Mouse (Mus musculus) hindbrain, postnatal 0 days (tissue): ENCODE measurements around the gene E2f2. TPM values are rescaled to one million over a fixed set of nuclear protein-coding genes. Genes with fewer than 3 reads are reported as not detected.
A peak's percentile ranks its signal among the peaks of the same experiment; 100 is the strongest.

Experiments
- ATAC-seq: fragments of 200-750 bp; cut with Nextera tagmentation; 2 replicates; pipeline ENCODE4 v1.8.0; 2017; ENCODE audit warnings: mild to moderate bottlenecking, moderate TSS enrichment, moderate library complexity
- DNase-seq: peaks from one replicate; pipeline ENCODE4 v3.0.0-alpha.2; 2015; ENCODE audit warnings: low spot score
- H3K27ac ChIP-seq: fragments of 300-500 bp; sonication (generic); 2 replicates; pipeline ENCODE4 v1.5.1; 2014; ENCODE audit warnings: mild to moderate bottlenecking
- H3K27me3 ChIP-seq: fragments of 300-500 bp; sonication (generic); 2 replicates; pipeline ENCODE4 v1.6.1; 2014; ENCODE audit warnings: low read length, mixed read lengths; ENCODE audit not compliant: insufficient read depth
- H3K36me3 ChIP-seq: fragments of 300-500 bp; sonication (generic); 2 replicates; pipeline ENCODE4 v1.6.1; 2014; ENCODE audit warnings: low read length, mixed read lengths; ENCODE audit not compliant: insufficient read depth
- H3K4me1 ChIP-seq: fragments of 300-500 bp; sonication (generic); 2 replicates; pipeline ENCODE4 v1.6.1; 2014; ENCODE audit warnings: antibody characterized with exemption, low read length, mixed read lengths; ENCODE audit not compliant: insufficient read depth
- H3K4me2 ChIP-seq: fragments of 300-500 bp; sonication (generic); 2 replicates; pipeline ENCODE4 v1.6.1; 2014; ENCODE audit warnings: low read depth, mild to moderate bottlenecking, low read length, moderate library complexity, mixed read lengths
- H3K4me3 ChIP-seq: fragments of 300-500 bp; sonication (generic); 2 replicates; pipeline ENCODE4 v1.5.1; 2014; ENCODE audit warnings: low read length
- H3K9ac ChIP-seq: fragments of 300-500 bp; sonication (generic); replicated peaks from 2 replicates; pipeline ENCODE4 v1.6.1; 2014; ENCODE audit warnings: mild to moderate bottlenecking, low read length, moderate library complexity, mixed read lengths
- H3K9me3 ChIP-seq: fragments of 300-500 bp; sonication (generic); 2 replicates; pipeline ENCODE4 v1.6.1; 2016; ENCODE audit warnings: low read length, mixed read lengths
- CTCF ChIP-seq: IDR thresholded peaks from 2 replicates; pipeline ENCODE4 v1.5.1; 2016; ENCODE audit warnings: antibody characterized with exemption, control low read depth, low read depth
- WGBS: fragments of 180-500 bp; shearing (Covaris S2); extraction: QIAGEN DNeasy Blood & Tissue Kit; methylation state at CpG from one replicate; pipeline ENCODE4 v1.1.7; 2014; 5-methylcytosine and 5-hydroxymethylcytosine counted together
- polyA plus RNA-seq: library from polyadenylated mRNA; unstranded; fragments of >200 nt; fragmentation: Nextera tagmentation; extraction: Ambion mirVana; gene quantifications from 2 replicates; pipeline ENCODE4 v1.2.1, GENCODE M21; 2015
- total RNA-seq: library from RNA; depleted of rRNA; stranded (reverse); fragments of >200 nt; gene quantifications from 2 replicates; pipeline ENCODE4 v1.2.3, GENCODE M21; 2014

The E2f2 gene
- total and polyA plus RNA-seq, 2 experiments from 2014 or later, result 2.4 to 3.7 TPM

GRCm38 (mm10) chr4:136179998-136180397, 7.8 kb downstream of the E2f2 start:
- H3K4me1 ChIP-seq, result peaks cover 6% of the 10 kb centered on the region; the same call in 1 of the 2 replicates
- 6% methylated on average over 15 of the region's 15 CpGs for WGBS
- H3K4me3 ChIP-seq, result peak overlapping the region; percentile 38
- ATAC-seq (peak; percentile 66), DNase-seq (peak; percentile 81)
- H3K4me2 ChIP-seq, result peak overlapping the region; percentile 70
- TF ChIP-seq CTCF, result peak; percentile 85
- peak overlapping the region; percentile 50 for H3K9ac ChIP-seq
- no peaks in the 10 kb centered on the region for H3K27me3 ChIP-seq
- H3K27ac ChIP-seq, result peak overlapping the region; percentile 52; the same call in 1 of the 2 replicates
- H3K36me3 ChIP-seq, result no peaks in the 10 kb centered on the region
- H3K9me3 ChIP-seq, result no peaks in the 10 kb centered on the region

GRCm38 (mm10) chr4:136180408-136181330, 8.5 kb downstream of the E2f2 start:
- 21% methylated on average over 23 of the region's 23 CpGs for WGBS
- Histone ChIP-seq H3K27me3 (no peaks in the 10 kb centered on the region), H3K36me3 (no peaks in the 10 kb centered on the region)

GRCm38 (mm10) chr4:136181367-136181766, 9.2 kb downstream of the E2f2 start:
- Histone ChIP-seq H3K4me1 (peaks cover 6% of the 10 kb centered on the region; the same call in 1 of the 2 replicates), H3K27me3 (no peaks in the 10 kb centered on the region), H3K9me3 (no peaks in the 10 kb centered on the region), H3K36me3 (no peaks in the 10 kb centered on the region), H3K9ac (no peak overlapping the region), H3K27ac (no peak overlapping the region), H3K4me3 (no peak overlapping the region), H3K4me2 (peak overlapping the region; percentile 70)
- ATAC-seq, result no peak
- 32% methylated on average over 12 of the region's 12 CpGs for WGBS
- DNase-seq, result no peak
- TF ChIP-seq CTCF, result peak; percentile 38; the same call in 1 of the 2 replicates

More at GRCm38 (mm10) chr4:136180408-136181330, 8.5 kb downstream of the E2f2 start:
- Histone ChIP-seq H3K4me3 (peak overlapping the region; percentile 38), H3K27ac (peak overlapping the region; percentile 52; the same call in 1 of the 2 replicates), H3K9me3 (no peaks in the 10 kb centered on the region), H3K4me2 (peak overlapping the region; percentile 70), H3K4me1 (peaks cover 6% of the 10 kb centered on the region; the same call in 1 of the 2 replicates), H3K9ac (peak overlapping the region; percentile 50)
- ATAC-seq (peak; percentile 92), DNase-seq (peak; percentile 88)
- TF ChIP-seq CTCF, result no peak

GRCm38 (mm10) chr4:136185375-136185774, 13.2 kb downstream of the E2f2 start:
- H3K36me3 ChIP-seq, result no peaks in the 10 kb centered on the region
- 66% methylated on average over 9 of the region's 9 CpGs for WGBS
- no peak overlapping the region for H3K4me2 ChIP-seq
- H3K4me3 ChIP-seq, result no peak overlapping the region
- H3K27me3 ChIP-seq, result no peaks in the 10 kb centered on the region
- no peak for ATAC-seq
- TF ChIP-seq CTCF, result no peak
- H3K9ac ChIP-seq, result no peak overlapping the region
- H3K27ac ChIP-seq, result no peak overlapping the region
- no peak for DNase-seq
- H3K4me1 ChIP-seq, result peaks cover 2% of the 10 kb centered on the region; the same call in 1 of the 2 replicates
- H3K9me3 ChIP-seq, result no peaks in the 10 kb centered on the region

GRCm38 (mm10) chr4:136186315-136186714, 14.1 kb downstream of the E2f2 start:
- TF ChIP-seq CTCF, result no peak
- no peaks in the 10 kb centered on the region for H3K4me1 ChIP-seq
- no peak overlapping the region for H3K4me3 ChIP-seq
- 88% methylated on average over 8 of the region's 8 CpGs for WGBS
- ATAC-seq (no peak), DNase-seq (no peak)
- H3K9me3 ChIP-seq, result no peaks in the 10 kb centered on the region
- no peaks in the 10 kb centered on the region for H3K27me3 ChIP-seq
- H3K9ac ChIP-seq, result no peak overlapping the region
- H3K36me3 ChIP-seq, result no peaks in the 10 kb centered on the region
- H3K27ac ChIP-seq, result no peak overlapping the region
- no peak overlapping the region for H3K4me2 ChIP-seq

GRCm38 (mm10) chr4:136186739-136187472, 14.7 kb downstream of the E2f2 start:
- H3K27me3 ChIP-seq, result no peaks in the 10 kb centered on the region
- no peak overlapping the region for H3K4me2 ChIP-seq
- no peak overlapping the region for H3K4me3 ChIP-seq
- no peaks in the 10 kb centered on the region for H3K4me1 ChIP-seq
- no peaks in the 10 kb centered on the region for H3K36me3 ChIP-seq
- DNase-seq (no peak), ATAC-seq (no peak)
- WGBS, result 76% methylated on average over 23 of the region's 23 CpGs
- H3K27ac ChIP-seq, result no peak overlapping the region
- no peaks in the 10 kb centered on the region for H3K9me3 ChIP-seq
- H3K9ac ChIP-seq, result no peak overlapping the region
- no peak for TF ChIP-seq CTCF
